Mouse (Mus musculus) cerebellum, adult 11 months (tissue): ENCODE data around the gene Srsf1.
A peak's percentile ranks its signal among the peaks of the same experiment; 100 is the strongest.

Source experiments
- DNase-seq: peaks from one replicate; pipeline ENCODE4 v3.0.0; 2022

Gene Srsf1

GRCm38 (mm10) chr11:88075701-88076100, 28.5 kb downstream of the Srsf1 start:
- DNase-seq: no peak

GRCm38 (mm10) chr11:88076394-88076793, 29.2 kb downstream of the Srsf1 start:
- no peak for DNase-seq

- DNase-seq: no peak
These were observed 36.5 kb downstream of the Srsf1 start for GRCm38 (mm10) chr11:88083699-88084098.

GRCm38 (mm10) chr11:88086737-88087627, 39.8 kb downstream of the Srsf1 start:
- DNase-seq: peak; percentile 92

GRCm38 (mm10) chr11:88089150-88089549, 42.0 kb downstream of the Srsf1 start:
- DNase-seq: no peak

GRCm38 (mm10) chr11:88090293-88090692, 43.1 kb downstream of the Srsf1 start:
- no peak for DNase-seq

- no peak for DNase-seq
These were observed 44.8 kb downstream of the Srsf1 start for GRCm38 (mm10) chr11:88091949-88092348.

GRCm38 (mm10) chr11:88097173-88097572, 50.0 kb downstream of the Srsf1 start:
- DNase-seq: no peak

- DNase-seq: no peak
These were observed 51.0 kb downstream of the Srsf1 start, which contains the start of gene Cuedc1 for GRCm38 (mm10) chr11:88098021-88098729. Gene Cuedc1 (plus strand): TSS chr11:88098058.

- DNase-seq: peak; percentile 76
These were observed 51.8 kb downstream of the Srsf1 start for GRCm38 (mm10) chr11:88098787-88099598.

- peak; percentile 44 for DNase-seq
These were observed 52.4 kb downstream of the Srsf1 start for GRCm38 (mm10) chr11:88099599-88100023.

- DNase-seq: no peak
These were observed 53.0 kb downstream of the Srsf1 start for GRCm38 (mm10) chr11:88100170-88100569.
